Mouse (Mus musculus) kidney, embryonic 15.5 days (tissue): ENCODE results near the gene Cdcp2. TPM values are rescaled to one million over a fixed set of nuclear protein-coding genes. Genes with fewer than 3 reads are reported as not detected.

Source experiments
- ATAC-seq: fragments of 200-750 bp; cut with Nextera tagmentation; replicated peaks from 2 replicates; pipeline ENCODE4 v1.8.0; 2017; ENCODE audit warnings: moderate TSS enrichment; ENCODE audit not compliant: low FRiP score
- H3K27ac ChIP-seq: fragments of 300-500 bp; sonication (generic); 2 replicates; pipeline ENCODE4 v1.5.1; 2015; ENCODE audit warnings: mild to moderate bottlenecking, inconsistent platforms
- H3K27me3 ChIP-seq: fragments of 300-500 bp; sonication (generic); 2 replicates; pipeline ENCODE4 v1.6.1; 2015; ENCODE audit warnings: inconsistent platforms
- H3K36me3 ChIP-seq: fragments of 300-500 bp; sonication (generic); 2 replicates; pipeline ENCODE4 v1.6.1; 2015; ENCODE audit warnings: inconsistent platforms
- H3K4me1 ChIP-seq: fragments of 300-500 bp; sonication (generic); 2 replicates; pipeline ENCODE4 v1.6.1; 2015; ENCODE audit warnings: inconsistent platforms
- H3K4me2 ChIP-seq: fragments of 300-500 bp; sonication (generic); 2 replicates; pipeline ENCODE4 v1.6.1; 2015; ENCODE audit warnings: moderate library complexity, mild to moderate bottlenecking, inconsistent platforms
- H3K4me3 ChIP-seq: fragments of 300-500 bp; sonication (generic); replicated peaks from 2 replicates; pipeline ENCODE4 v1.5.1; 2015; ENCODE audit warnings: mild to moderate bottlenecking, inconsistent platforms
- H3K9ac ChIP-seq: fragments of 300-500 bp; sonication (generic); 2 replicates; pipeline ENCODE4 v1.6.1; 2015; ENCODE audit warnings: mild to moderate bottlenecking, inconsistent platforms
- H3K9me3 ChIP-seq: fragments of 300-500 bp; sonication (generic); replicated peaks from 2 replicates; pipeline ENCODE4 v1.6.1; 2016; ENCODE audit warnings: inconsistent platforms
- whole genome bisulfite sequencing: fragments of 180-500 bp; shearing (Covaris S2); methylation state at CpG from one replicate; pipeline ENCODE4 v1.1.7; 2015; ENCODE audit warnings: mixed read lengths; 5-methylcytosine and 5-hydroxymethylcytosine counted together
- polyA plus RNA-seq: library from polyadenylated mRNA; unstranded; fragments of >200 nt; fragmentation: Nextera tagmentation; extraction: Ambion mirVana; gene quantifications from 2 replicates; pipeline ENCODE4 v1.2.1, GENCODE M21; 2015

Gene Cdcp2
- polyA plus RNA-seq, 1 experiment from 2014 or later: 0.12 TPM

DNA sequence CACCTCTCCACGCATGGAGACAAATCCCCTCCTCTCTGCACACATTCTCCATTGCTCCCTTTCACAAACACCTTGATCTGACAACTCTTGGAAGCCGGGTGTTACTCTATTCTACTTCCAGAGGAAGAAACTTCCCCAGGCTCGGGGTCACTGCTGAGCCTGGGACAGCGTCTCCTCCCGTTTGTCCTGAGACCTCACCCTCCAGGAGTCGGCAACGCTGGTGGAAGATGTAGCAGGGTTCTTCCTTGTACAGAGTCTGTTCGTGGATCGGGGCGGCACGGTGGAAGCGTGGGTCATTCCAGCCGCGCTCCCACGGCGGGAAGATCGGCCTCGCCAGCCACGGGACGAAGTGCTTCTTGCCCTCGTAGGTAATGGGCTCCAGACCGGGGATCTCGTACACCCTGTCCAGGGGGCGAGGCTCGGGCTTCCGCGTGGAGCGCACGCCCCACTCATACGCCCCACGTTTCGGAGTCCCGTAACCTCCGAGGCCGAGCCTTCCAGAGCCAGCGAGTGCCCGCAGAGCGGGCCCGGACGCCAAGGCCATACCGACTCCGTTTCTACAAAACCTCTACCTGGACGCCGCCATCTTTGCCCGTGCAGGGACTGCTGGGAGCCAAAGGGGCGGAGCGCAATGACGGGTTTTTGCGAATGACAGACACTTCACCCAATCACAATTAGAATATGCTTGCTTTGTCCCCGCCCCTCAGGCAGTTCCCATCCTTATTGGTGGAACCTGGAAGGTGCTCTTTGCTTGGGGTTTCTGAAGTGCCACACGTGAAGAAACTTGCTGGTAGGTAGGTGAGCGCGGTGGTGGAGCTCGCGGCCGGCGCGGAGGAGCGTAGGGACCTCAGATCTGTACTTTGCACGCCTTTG lies 30.2 kb upstream of the Cdcp2 start, which contains the start of the genes Mrpl37 and Cyb5rl:
Mrpl37 (minus strand) TSS at position 617 of the 873 bp plus-strand sequence.
Cyb5rl (plus strand) TSS at position 737 of the 873 bp plus-strand sequence.
- Histone ChIP-seq H3K27me3 (no peaks in the 10 kb centered on the region), H3K9me3 (no peaks in the 10 kb centered on the region), H3K4me3 (peak within 1 kb of the TSS; percentile 76), H3K4me1 (peaks cover 19% of the 10 kb centered on the region), H3K27ac (peak within 1 kb of the TSS; percentile 61), H3K4me2 (peak within 1 kb of the TSS; percentile 97), H3K36me3 (peaks cover 34% of the 10 kb centered on the region), H3K9ac (peak within 1 kb of the TSS; percentile 76)
- peak; percentile 99 for ATAC-seq
- WGBS: under 1% methylated on average over 60 of the region's 60 CpGs

DNA sequence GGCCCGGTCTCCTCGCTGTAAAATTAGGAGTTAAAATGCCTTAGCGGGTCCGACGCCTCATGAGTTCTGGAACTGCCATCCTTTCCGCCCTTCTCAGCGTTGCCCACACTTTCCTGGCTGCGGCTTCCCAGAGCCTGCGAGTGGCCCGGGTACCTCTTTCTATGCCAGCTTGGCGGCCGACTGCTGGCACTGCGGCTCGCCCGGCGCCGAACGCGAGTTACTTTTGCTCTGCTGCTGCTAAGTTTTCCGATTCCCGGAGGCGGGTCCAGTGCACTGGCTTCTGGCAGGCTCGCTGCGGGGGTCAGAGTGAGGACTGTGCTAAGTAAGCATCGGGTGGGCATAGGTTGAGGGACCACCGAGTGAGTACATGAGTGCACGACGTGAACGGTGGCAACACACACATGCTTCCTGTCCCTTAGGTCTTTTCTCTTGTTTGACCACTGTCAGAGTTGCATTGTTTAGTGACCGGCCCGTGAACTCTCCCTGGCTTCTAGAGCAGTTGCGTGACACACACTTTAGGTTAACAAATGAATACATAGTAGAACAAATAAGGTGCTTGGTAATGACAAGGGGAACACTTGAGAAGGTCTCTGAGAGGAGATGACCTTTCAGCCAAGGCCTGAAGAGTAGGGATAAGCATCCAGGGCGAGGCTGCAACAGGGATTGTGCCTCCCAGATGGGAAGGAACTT lies 29.4 kb upstream of the Cdcp2 start:
- ATAC-seq: peak; percentile 49
- H3K27ac ChIP-seq: peak overlapping the region; percentile 49
- peaks cover 19% of the 10 kb centered on the region for H3K4me1 ChIP-seq
- no peaks in the 10 kb centered on the region for H3K9me3 ChIP-seq
- no peaks in the 10 kb centered on the region for H3K27me3 ChIP-seq
- peak overlapping the region; percentile 97 for H3K4me2 ChIP-seq
- peaks cover 26% of the 10 kb centered on the region for H3K36me3 ChIP-seq
- peak overlapping the region; percentile 64 for H3K9ac ChIP-seq
- 4% methylated on average over 33 of the region's 33 CpGs for WGBS
- peak overlapping the region; percentile 76 for H3K4me3 ChIP-seq

DNA sequence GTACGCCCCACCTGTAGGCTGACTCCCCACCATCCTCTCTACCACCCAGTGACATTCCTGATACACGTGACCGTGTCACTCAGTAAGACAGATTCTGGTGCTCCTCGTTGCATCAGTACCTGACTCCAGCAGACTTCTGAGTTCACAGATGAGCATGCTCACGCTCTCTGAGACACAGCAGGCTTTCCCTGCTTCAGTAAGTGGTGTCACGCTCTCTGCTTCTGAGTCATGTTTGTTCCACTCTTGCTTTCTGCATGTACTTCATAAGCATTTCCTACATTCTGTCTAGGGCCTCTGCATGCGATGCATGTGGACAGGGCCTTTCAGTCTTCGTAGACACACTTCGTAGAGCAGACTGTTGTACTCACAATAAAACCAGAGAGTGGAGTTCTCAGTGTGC lies 24.3 kb upstream of the Cdcp2 start:
- Histone ChIP-seq H3K36me3 (no peaks in the 10 kb centered on the region), H3K4me2 (no peak overlapping the region), H3K27me3 (no peaks in the 10 kb centered on the region), H3K9ac (no peak overlapping the region), H3K4me3 (no peak overlapping the region), H3K9me3 (no peaks in the 10 kb centered on the region), H3K27ac (no peak overlapping the region), H3K4me1 (peaks cover 7% of the 10 kb centered on the region; the same call in 1 of the 2 replicates)
- WGBS: 74% methylated on average over 9 of the region's 9 CpGs
- ATAC-seq: no peak

DNA sequence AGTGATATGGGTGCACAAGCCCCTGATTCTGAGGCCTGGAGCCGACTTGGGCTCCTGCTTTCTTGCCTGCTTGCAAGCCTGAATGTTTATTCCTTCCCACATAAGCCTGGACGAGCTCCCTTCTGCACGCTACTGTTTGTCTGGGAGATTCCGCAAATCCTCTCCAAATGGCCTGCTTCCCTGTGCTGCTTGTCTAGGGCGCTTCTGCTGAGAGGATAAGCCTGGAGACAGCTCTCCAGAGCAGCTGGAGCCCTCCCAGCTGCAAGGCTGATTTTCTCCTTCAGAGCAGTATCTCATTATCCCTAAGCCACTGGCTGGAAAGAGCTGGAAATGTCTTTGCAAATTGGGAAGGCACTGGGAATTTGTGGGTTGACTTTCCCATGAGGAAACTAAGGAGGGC lies 21.2 kb upstream of the Cdcp2 start:
- Histone ChIP-seq H3K27me3 (no peaks in the 10 kb centered on the region), H3K27ac (no peak overlapping the region), H3K9me3 (no peaks in the 10 kb centered on the region), H3K9ac (no peak overlapping the region), H3K4me3 (no peak overlapping the region), H3K4me1 (no peaks in the 10 kb centered on the region), H3K4me2 (no peak overlapping the region), H3K36me3 (no peaks in the 10 kb centered on the region)
- ATAC-seq: no peak
- 77% methylated on average over 5 of the region's 5 CpGs for WGBS

DNA sequence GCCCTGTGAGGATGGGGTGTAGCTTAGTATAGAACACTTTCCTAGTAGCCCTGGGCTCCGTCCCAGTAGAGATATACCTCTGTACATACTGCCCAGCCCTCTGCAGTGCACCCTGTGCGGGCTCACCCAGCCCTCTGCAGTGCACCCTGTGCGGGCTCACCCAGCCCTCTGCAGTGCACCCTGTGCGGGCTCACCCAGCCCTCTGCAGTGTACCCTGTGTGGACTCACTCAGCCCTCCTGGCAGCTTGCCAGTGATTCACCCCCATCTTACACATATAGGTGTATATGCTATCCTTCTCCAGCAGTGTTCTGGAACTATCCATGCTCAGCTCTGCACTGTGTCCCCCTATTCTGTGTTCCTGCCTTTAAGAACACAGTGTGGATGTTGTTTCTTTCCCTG lies 17.8 kb upstream of the Cdcp2 start:
- no peaks in the 10 kb centered on the region for H3K9me3 ChIP-seq
- no peaks in the 10 kb centered on the region for H3K36me3 ChIP-seq
- peaks cover 15% of the 10 kb centered on the region; the same call in 1 of the 2 replicates for H3K4me1 ChIP-seq
- H3K27ac ChIP-seq: no peak overlapping the region
- no peak for ATAC-seq
- 89% methylated on average over 4 of the region's 4 CpGs for WGBS
- no peak overlapping the region for H3K9ac ChIP-seq
- H3K4me3 ChIP-seq: no peak overlapping the region
- H3K27me3 ChIP-seq: no peaks in the 10 kb centered on the region
- no peak overlapping the region for H3K4me2 ChIP-seq

DNA sequence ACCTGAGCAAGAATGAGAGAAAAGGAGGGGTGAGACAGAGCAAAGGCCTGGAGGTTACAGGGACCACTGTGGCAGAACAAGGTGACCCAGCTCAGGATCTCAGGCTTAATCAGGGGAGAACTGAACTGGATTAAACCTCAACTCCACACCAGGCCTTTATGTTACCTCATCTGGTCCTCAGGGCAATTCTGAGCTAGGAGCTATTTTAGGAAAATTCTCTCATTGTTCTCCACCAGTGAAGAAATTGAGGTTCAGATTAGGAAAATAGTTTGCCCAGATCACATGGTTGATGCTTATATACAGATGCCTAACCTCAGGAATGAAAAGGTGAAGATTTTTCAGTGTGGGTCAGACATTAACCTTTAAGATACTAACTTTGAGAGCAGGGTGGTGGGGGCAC lies 17.0 kb upstream of the Cdcp2 start:
- Histone ChIP-seq H3K36me3 (no peaks in the 10 kb centered on the region), H3K27ac (no peak overlapping the region), H3K4me3 (no peak overlapping the region), H3K9ac (no peak overlapping the region), H3K27me3 (no peaks in the 10 kb centered on the region), H3K4me2 (no peak overlapping the region), H3K4me1 (peaks cover 24% of the 10 kb centered on the region), H3K9me3 (no peaks in the 10 kb centered on the region)
- ATAC-seq: no peak

DNA sequence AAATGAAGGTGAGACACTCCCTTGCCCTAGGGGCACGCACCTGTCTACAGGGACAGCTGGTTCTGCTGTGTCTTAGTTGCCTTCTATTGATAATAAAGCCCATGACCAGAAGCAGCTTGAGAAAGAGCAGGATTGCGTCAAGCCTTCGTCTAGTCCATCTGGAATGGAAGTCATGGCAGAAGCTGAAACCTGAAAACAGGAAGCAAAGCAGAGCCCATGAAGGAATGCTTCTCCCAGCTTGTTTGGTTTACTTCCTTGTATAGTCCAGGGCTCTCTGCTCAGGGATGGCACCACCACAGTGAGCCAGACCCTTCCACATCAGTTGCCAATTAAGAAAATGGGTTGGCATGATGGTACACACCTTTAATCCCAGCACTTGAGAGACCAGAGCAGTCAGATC lies 14.5 kb upstream of the Cdcp2 start:
- WGBS: 80% methylated on average over 3 of the region's 3 CpGs

DNA sequence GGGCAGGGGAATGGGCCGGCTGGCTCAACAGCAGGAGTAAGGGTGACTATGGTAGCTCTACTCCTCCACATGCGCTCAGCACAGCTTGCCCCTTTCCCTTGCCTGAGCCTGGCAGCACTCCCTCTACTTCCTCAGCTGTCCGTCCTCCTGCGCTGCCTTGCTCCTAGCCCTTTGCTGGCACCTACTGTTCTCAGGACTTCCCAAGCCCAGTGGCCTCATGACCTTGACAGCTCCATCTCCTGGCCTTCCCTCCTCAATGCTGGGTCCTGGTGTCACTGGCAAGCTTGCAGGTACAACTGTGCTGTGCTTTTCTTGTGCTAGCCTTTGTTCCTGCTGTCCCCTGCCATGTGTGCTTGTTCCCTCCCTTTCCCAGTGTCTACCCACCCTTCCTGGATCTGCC lies 13.6 kb upstream of the Cdcp2 start:
- H3K27me3 ChIP-seq: no peaks in the 10 kb centered on the region
- H3K9ac ChIP-seq: no peak overlapping the region
- no peak for ATAC-seq
- no peak overlapping the region for H3K4me3 ChIP-seq
- H3K4me2 ChIP-seq: no peak overlapping the region
- H3K27ac ChIP-seq: no peak overlapping the region
- no peaks in the 10 kb centered on the region for H3K36me3 ChIP-seq
- WGBS: 88% methylated on average over 4 of the region's 4 CpGs
- H3K4me1 ChIP-seq: peaks cover 27% of the 10 kb centered on the region
- H3K9me3 ChIP-seq: no peaks in the 10 kb centered on the region

More for the DNA sequence above, 14.5 kb upstream of the Cdcp2 start:
- H3K4me2 ChIP-seq: no peak overlapping the region
- H3K9ac ChIP-seq: no peak overlapping the region
- H3K36me3 ChIP-seq: no peaks in the 10 kb centered on the region
- H3K4me3 ChIP-seq: no peak overlapping the region
- no peaks in the 10 kb centered on the region for H3K27me3 ChIP-seq
- H3K4me1 ChIP-seq: peaks cover 27% of the 10 kb centered on the region
- ATAC-seq: no peak
- peak overlapping the region; percentile 41 for H3K27ac ChIP-seq
- H3K9me3 ChIP-seq: no peaks in the 10 kb centered on the region

DNA sequence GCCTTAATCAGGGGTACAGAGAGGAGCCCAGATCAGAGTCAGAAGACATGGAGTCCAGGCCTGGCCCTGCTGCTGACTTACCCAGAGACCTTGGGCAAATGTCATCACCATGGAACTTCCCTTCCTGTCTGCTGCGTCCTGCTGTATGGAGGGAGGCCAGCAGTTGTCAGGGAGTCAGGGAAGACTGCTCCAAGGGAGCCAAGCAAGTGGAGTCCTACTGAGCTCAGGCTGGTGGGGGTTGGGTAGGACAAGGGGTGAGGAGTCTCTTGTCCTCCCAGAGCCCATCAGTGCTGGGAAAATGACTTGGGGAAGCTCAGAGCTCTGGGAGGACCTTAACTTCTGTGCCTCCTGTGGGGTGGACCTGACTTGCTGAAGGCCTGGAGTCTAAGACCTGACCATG lies 12.3 kb upstream of the Cdcp2 start:
- Histone ChIP-seq H3K9me3 (no peaks in the 10 kb centered on the region), H3K4me2 (no peak overlapping the region), H3K9ac (no peak overlapping the region), H3K4me3 (no peak overlapping the region), H3K27ac (peak overlapping the region; percentile 29), H3K27me3 (no peaks in the 10 kb centered on the region), H3K36me3 (no peaks in the 10 kb centered on the region), H3K4me1 (peaks cover 27% of the 10 kb centered on the region)
- WGBS: 58% methylated on average over 1 of the region's 1 CpGs
- no peak for ATAC-seq

DNA sequence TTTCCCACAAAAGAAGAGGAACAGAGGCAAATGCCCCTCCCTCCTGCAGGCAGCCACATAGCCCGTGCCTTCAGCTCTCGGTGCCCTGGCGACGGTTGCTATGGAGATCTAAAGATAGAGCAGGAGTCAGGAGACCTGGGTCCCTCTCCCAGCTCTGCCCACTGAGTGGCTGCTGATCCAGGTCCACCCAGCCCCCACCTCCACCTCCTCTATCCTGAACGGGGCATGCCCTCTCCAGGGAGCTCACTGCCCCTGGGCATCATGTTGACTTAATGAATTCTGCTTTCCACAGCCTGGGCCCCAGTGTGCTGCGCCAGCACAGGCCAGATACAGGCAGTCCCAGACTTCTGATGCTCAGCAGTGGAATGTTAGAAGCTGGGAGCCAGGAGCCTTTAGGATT lies 11.8 kb upstream of the Cdcp2 start:
- H3K4me3 ChIP-seq: no peak overlapping the region
- H3K9me3 ChIP-seq: no peaks in the 10 kb centered on the region
- H3K9ac ChIP-seq: no peak overlapping the region
- H3K36me3 ChIP-seq: no peaks in the 10 kb centered on the region
- no peaks in the 10 kb centered on the region for H3K27me3 ChIP-seq
- H3K27ac ChIP-seq: 0 out of 2 replicates have a peak overlapping the region, but pooled peaks have one; percentile 73
- no peak overlapping the region for H3K4me2 ChIP-seq
- WGBS: 21% methylated on average over 6 of the region's 6 CpGs
- peaks cover 27% of the 10 kb centered on the region for H3K4me1 ChIP-seq
- peak; percentile 86 for ATAC-seq

DNA sequence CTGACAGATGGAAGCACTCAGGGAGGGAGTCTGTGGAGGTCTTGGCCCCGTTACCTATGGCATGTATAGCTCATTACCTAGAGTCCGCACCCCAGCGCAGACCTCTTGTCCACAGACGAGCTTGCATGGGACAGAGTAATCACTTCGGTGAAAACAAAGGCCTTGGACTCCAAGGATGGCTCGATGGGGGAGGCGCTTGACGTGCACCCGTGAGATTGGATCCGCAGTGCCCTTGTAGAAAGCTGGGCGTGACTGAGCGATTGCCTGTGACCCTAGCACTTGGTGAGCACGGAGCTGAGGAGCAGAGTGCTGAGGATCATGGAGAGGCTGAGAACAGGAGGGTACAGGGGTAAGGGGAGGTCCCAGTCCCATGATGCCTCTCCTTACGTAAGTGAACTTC lies 5.0 kb upstream of the Cdcp2 start:
- Histone ChIP-seq H3K4me3 (no peak overlapping the region), H3K4me2 (no peak overlapping the region), H3K9ac (no peak overlapping the region), H3K36me3 (no peaks in the 10 kb centered on the region), H3K27ac (no peak overlapping the region), H3K4me1 (peaks cover 3% of the 10 kb centered on the region; the same call in 1 of the 2 replicates), H3K9me3 (no peaks in the 10 kb centered on the region), H3K27me3 (no peaks in the 10 kb centered on the region)
- no peak for ATAC-seq
- WGBS: 72% methylated on average over 14 of the region's 14 CpGs

DNA sequence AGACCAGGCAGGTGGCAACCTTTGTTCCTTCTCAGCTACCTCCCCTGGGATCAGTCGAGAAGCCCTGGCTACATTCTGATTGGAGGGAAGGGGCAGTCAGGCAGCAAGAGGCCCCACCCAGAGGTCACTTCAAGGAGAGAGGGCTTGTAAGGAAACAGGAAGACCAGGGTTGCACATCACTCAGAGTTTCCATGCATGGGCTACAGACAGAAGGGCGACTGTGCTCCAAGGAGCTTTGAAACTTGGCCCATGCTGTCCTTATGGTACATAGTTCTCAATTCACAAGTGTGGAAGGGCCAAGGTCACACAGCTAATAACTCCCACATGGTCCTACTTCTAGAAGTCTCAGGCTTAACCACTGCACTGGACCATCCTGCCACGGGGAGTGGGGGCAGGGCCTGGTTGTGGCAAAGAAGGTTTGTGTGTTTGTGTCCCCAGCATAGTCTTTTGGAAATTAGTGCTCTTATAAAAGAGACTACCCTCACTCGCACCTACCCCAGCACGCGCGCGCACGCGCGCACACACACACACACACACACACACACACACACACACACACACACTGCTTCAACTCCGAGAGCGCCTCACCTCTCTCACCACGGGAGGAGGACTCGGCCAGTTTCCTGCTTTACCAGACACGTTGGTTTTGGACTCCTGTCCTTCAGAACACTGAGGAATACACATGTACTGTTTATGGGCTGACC lies 2.1 kb upstream of the Cdcp2 start:
- no peak overlapping the region for H3K9ac ChIP-seq
- no peak overlapping the region for H3K4me3 ChIP-seq
- 73% methylated on average over 16 of the region's 16 CpGs for WGBS
- no peaks in the 10 kb centered on the region for H3K9me3 ChIP-seq
- no peak overlapping the region for H3K27ac ChIP-seq
- H3K4me1 ChIP-seq: peaks cover 9% of the 10 kb centered on the region; the same call in 1 of the 2 replicates
- ATAC-seq: no peak
- no peak overlapping the region for H3K4me2 ChIP-seq
- H3K27me3 ChIP-seq: 0 out of 2 replicates have a peak, but pooled peaks cover 8% of the 10 kb centered on the region
- H3K36me3 ChIP-seq: no peaks in the 10 kb centered on the region
